ENCODE assay signal across 7 mouse cellular contexts in the genomic region with DNA sequence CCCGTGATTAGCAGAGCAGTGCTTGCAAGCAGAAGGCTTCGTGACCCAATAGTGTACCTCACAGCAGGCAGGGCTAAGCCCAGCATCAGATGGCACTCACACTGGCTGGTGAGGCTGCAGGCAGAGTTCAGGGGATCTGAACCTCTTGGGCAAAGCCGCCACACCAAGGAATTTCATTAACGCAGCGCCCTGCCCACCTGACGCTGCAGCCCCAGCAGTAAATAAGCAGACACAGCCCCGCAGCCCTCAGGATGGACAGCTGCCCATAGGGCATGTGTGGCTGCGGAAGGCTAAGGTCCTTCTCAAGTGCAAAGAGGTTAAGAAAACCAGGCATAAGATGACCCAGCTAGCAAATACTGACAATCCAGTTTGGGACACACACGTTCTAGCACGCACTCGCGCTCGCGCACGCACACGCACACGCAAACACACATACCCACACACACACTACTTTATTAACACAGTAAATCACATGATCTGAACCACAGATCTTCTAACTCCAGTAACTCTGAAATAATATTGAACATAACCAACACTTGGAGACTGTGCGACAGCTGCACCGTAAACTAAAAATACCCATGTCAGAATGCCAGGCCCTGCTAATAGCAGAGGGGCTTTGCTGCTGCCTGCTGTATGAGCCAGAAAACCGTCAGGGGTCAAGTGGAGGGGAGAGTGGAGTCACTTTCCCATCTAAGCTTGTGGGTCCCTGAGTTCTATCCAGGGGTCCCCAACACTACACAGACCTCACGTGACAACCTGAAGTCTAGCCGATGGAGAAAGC. TPM values are rescaled to one million over a fixed set of nuclear protein-coding genes. Genes with fewer than 3 reads are reported as not detected.
A peak's percentile ranks its signal among the peaks of the same experiment; 100 is the strongest.
DNase-seq lines count a peak whose midpoint lies in the region; ATAC-seq and TF ChIP-seq lines count a peak whose summit lies in the region.

No protein-coding gene starts in this region.

- H3K79me3 ChIP-seq in C2C12 (ENCODE audit: low read depth) = peaks cover 44% of the 10 kb centered on the region

- H3K36me3 ChIP-seq in hindbrain, embryonic 10.5 days = no peaks in the 10 kb centered on the region
- H3K36me3 ChIP-seq in hindbrain, embryonic 16.5 days (ENCODE audit: control insufficient read depth, insufficient read depth, low read length) = no peaks in the 10 kb centered on the region
- peaks cover 41% of the 10 kb centered on the region for H3K36me3 ChIP-seq in C2C12 (ENCODE audit: control insufficient read depth, insufficient read depth)
- H3K36me3 ChIP-seq in limb, embryonic 15.5 days = no peaks in the 10 kb centered on the region

- H3ac ChIP-seq in C2C12 (ENCODE audit: control insufficient read depth, insufficient read length, low read depth) = peak overlapping the region; percentile 69

- H3K4me1 ChIP-seq in hindbrain, embryonic 10.5 days (replicated peaks) = peaks cover 37% of the 10 kb centered on the region
- H3K4me1 ChIP-seq in hindbrain, embryonic 16.5 days (ENCODE audit: control insufficient read depth, insufficient read depth, low read depth, low read length) = 0 out of 2 replicates have a peak, but pooled peaks cover 2% of the 10 kb centered on the region
- H3K4me1 ChIP-seq in limb, embryonic 15.5 days = peaks cover 34% of the 10 kb centered on the region

- peaks cover 66% of the 10 kb centered on the region for H3K79me2 ChIP-seq in C2C12 (ENCODE audit: control insufficient read depth, insufficient read depth)

- ATAC-seq in hindbrain, embryonic 16.5 days = no peak
- ATAC-seq in limb, embryonic 15.5 days (ENCODE audit: insufficient number of reproducible peaks, low FRiP score, low TSS enrichment, low read depth) = 0 out of 2 replicates have a peak, but pooled peaks have one; percentile 58
- no peak for ATAC-seq in megakaryocyte-erythroid progenitor cell, adult 5-6 weeks (replicated peaks; ENCODE audit: low FRiP score, low TSS enrichment, poor library complexity, severe bottlenecking)

- peak overlapping the region; percentile 81 for H3K27ac ChIP-seq in hindbrain, embryonic 10.5 days
- H3K27ac ChIP-seq in hindbrain, embryonic 16.5 days (ENCODE audit: low read depth, low read length) = no peak overlapping the region
- peak overlapping the region; percentile 80 for H3K27ac ChIP-seq in limb, embryonic 15.5 days

- no peaks in the 10 kb centered on the region for H3K27me3 ChIP-seq in hindbrain, embryonic 10.5 days (ENCODE audit: insufficient read depth, poor library complexity, severe bottlenecking)
- H3K27me3 ChIP-seq in hindbrain, embryonic 16.5 days (replicated peaks; ENCODE audit: control insufficient read depth, insufficient read depth, low read length) = no peaks in the 10 kb centered on the region
- no peaks in the 10 kb centered on the region for H3K27me3 ChIP-seq in C2C12 (ENCODE audit: control insufficient read depth, insufficient read depth, insufficient read length)
- no peaks in the 10 kb centered on the region for H3K27me3 ChIP-seq in limb, embryonic 15.5 days

- peaks cover 4% of the 10 kb centered on the region; the same call in 1 of the 2 replicates for H3K9me3 ChIP-seq in hindbrain, embryonic 10.5 days
- no peaks in the 10 kb centered on the region for H3K9me3 ChIP-seq in hindbrain, embryonic 16.5 days (ENCODE audit: control insufficient read depth, low read length)
- H3K9me3 ChIP-seq in limb, embryonic 15.5 days = no peaks in the 10 kb centered on the region

- no peak overlapping the region for H3K4me2 ChIP-seq in hindbrain, embryonic 16.5 days (ENCODE audit: low read length)
- H3K4me2 ChIP-seq in limb, embryonic 15.5 days = peak overlapping the region; percentile 15; the same call in 1 of the 2 replicates

- TF ChIP-seq CTCF in C2C12 (IDR thresholded peaks at IDR 0.05; ENCODE audit: control insufficient read depth, insufficient read depth, insufficient read length) = no peak
- no peak for TF ChIP-seq CTCF in brain, embryonic 14.5 days (IDR thresholded peaks at IDR 0.05; ENCODE audit: borderline replicate concordance, extremely low read depth, insufficient read depth, insufficient read length)

- 63% methylated on average over 22 of the region's 22 CpGs for WGBS in hindbrain, embryonic 10.5 days
- WGBS in hindbrain, embryonic 16.5 days = 67% methylated on average over 22 of the region's 22 CpGs
- WGBS in limb, embryonic 15.5 days = 55% methylated on average over 22 of the region's 22 CpGs

- no peak for DNase-seq in hindbrain, embryonic 10.5 days (ENCODE audit: low spot score)
- peak; percentile 24 for DNase-seq in brain, embryonic 14.5 days (ENCODE audit: low read depth)
- DNase-seq in c-Kit-positive CD71-positive TER-119-positive erythroid progenitor cells, embryonic 14.5 days (ENCODE audit: low spot score) = no peak

- H3K9ac ChIP-seq in hindbrain, embryonic 16.5 days (ENCODE audit: low read depth, low read length) = no peak overlapping the region
- H3K9ac ChIP-seq in limb, embryonic 15.5 days = no peak overlapping the region

- no peak for TF ChIP-seq POLR2A in brain, embryonic 14.5 days (IDR thresholded peaks at IDR 0.05; ENCODE audit: borderline replicate concordance, extremely low read depth, insufficient read depth, insufficient read length, poor library complexity, severe bottlenecking)

- H3K4me3 ChIP-seq in hindbrain, embryonic 10.5 days = peak overlapping the region; percentile 20; the same call in 1 of the 2 replicates
- H3K4me3 ChIP-seq in hindbrain, embryonic 16.5 days (ENCODE audit: low read length) = no peak overlapping the region
- no peak overlapping the region for H3K4me3 ChIP-seq in C2C12 (ENCODE audit: insufficient read depth, poor library complexity, severe bottlenecking)
- no peak overlapping the region for H3K4me3 ChIP-seq in limb, embryonic 15.5 days

TF ChIP-seq in C2C12, 6 proteins besides CTCF, POLR2A, EP300 and RAD21:
- TF ChIP-seq CEBPB (IDR thresholded peaks at IDR 0.05; ENCODE audit: low read depth) = no peak
- TF ChIP-seq MYOD1 (IDR thresholded peaks at IDR 0.05; ENCODE audit: control insufficient read depth, insufficient read length, low read depth) = peak; percentile 71
- no peak for TF ChIP-seq FOSL1 (IDR thresholded peaks at IDR 0.05; ENCODE audit: insufficient read depth, low read length, poor library complexity, severe bottlenecking)
- TF ChIP-seq MYOG (IDR thresholded peaks at IDR 0.05; ENCODE audit: control insufficient read depth, extremely low read depth, insufficient read length) = no peak

RNA-seq across cellular contexts. Expression of a gene that starts 30.5 kb away (rescaled TPM):
- 0.09 and 0.15 TPM in 2 replicates for polyA plus RNA-seq in hindbrain, embryonic 10.5 days (2016; fragmentation: Nextera tagmentation; extraction: Ambion mirVana)
- polyA plus RNA-seq in hindbrain, embryonic 16.5 days (2015; fragmentation: Nextera tagmentation; extraction: Ambion mirVana) = 0.38 and 0.60 TPM in 2 replicates
- 24.8 TPM for polyA plus RNA-seq in C2C12 (2012; fragmentation: generic; extraction: Trizol)
- 0.34 and 0.44 TPM in 2 replicates for polyA plus RNA-seq in brain, embryonic 14.5 days (2012; rRNA removed)
- polyA plus RNA-seq in limb, embryonic 15.5 days (2015; fragmentation: Nextera tagmentation; extraction: Ambion mirVana) = 3.3 and 4.0 TPM in 2 replicates
- total RNA-seq in megakaryocyte-erythroid progenitor cell, adult 5-6 weeks (2014; fragmentation: Nextera tagmentation) = 10.9 and 15.7 TPM in 2 replicates
- 9.1 and 9.7 TPM in 2 replicates for total RNA-seq in megakaryocyte-erythroid progenitor cell, adult 5-6 weeks (2017)

RNA-seq across cellular contexts. Expression of a gene that starts 53.4 kb away (rescaled TPM):
- 230 and 235 TPM in 2 replicates for polyA plus RNA-seq in hindbrain, embryonic 10.5 days (2016; fragmentation: Nextera tagmentation; extraction: Ambion mirVana)
- 168 and 179 TPM in 2 replicates for polyA plus RNA-seq in hindbrain, embryonic 16.5 days (2015; fragmentation: Nextera tagmentation; extraction: Ambion mirVana)
- polyA plus RNA-seq in C2C12 (2012; fragmentation: generic; extraction: Trizol) = 92.2 TPM
- polyA plus RNA-seq in brain, embryonic 14.5 days (2012; rRNA removed) = 71.3 and 95.6 TPM in 2 replicates
- 129 and 134 TPM in 2 replicates for polyA plus RNA-seq in limb, embryonic 15.5 days (2015; fragmentation: Nextera tagmentation; extraction: Ambion mirVana)
- 112 and 193 TPM in 2 replicates for total RNA-seq in megakaryocyte-erythroid progenitor cell, adult 5-6 weeks (2014; fragmentation: Nextera tagmentation)
- 59.2 and 86.9 TPM in 2 replicates for total RNA-seq in megakaryocyte-erythroid progenitor cell, adult 5-6 weeks (2017)
